ENCODE assay signal across 8 mouse cellular contexts in the genomic region with DNA sequence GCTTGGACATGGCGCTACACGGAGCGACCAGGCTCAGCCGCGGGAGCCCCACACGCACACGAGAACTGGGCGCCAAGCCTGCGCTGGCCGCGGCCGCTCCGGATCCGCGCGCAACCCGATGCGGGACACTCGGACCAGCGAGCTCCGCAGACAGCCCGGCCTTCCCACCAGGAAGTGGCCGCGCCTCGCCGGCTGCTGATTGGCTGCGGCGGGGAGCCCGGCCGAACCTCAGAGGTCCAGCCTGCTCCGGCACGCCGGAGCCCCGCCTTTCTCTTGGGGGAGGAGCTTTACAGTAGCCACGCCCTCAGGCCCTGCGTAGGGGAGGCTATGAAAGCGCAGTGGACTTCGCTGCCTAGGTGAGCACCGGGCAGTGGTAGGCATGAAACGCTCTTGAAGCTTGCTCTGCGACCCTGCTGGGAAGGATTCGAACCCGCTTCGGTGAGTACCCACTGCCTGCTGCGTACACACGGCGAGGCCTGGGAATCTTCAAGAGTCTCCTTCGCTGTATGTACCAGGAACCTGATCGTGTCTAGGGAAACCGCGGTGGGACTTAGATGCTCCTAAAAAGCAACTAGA. TPM values are rescaled to one million over a fixed set of nuclear protein-coding genes. Genes with fewer than 3 reads are reported as not detected.
DNase-seq lines count a peak whose midpoint lies in the region; ATAC-seq and TF ChIP-seq lines count a peak whose summit lies in the region.

A gene (minus strand): TSS at position 180 of the 576 bp plus-strand sequence.
A gene (plus strand): TSS at position 307 of the 576 bp plus-strand sequence.

- peak within 1 kb of the TSS; percentile 81 for H3K9ac ChIP-seq in hindbrain, embryonic 13.5 days

- peak; percentile 75 for DNase-seq in Patski (ENCODE audit: low read depth, low spot score)
- peak; percentile 97 to 98 for DNase-seq in cerebellum, postnatal 14 days
- peak; percentile 85 to 90 for DNase-seq in frontal cortex, postnatal 14 days (ENCODE audit: low spot score in 2 of 2)
- peak; percentile 84 to 90 for DNase-seq in layer of hippocampus, postnatal 25 days (ENCODE audit: extremely low spot score in 1 of 2, low spot score in 1 of 2)
- peak; percentile 98 for DNase-seq in lung, postnatal 25 days (ENCODE audit: low spot score)
- DNase-seq in retina, embryonic 14.5 days (ENCODE audit: low spot score), result peak; percentile 94
- DNase-seq in thymus, postnatal 4 days, result peak; percentile 96

- H3K4me2 ChIP-seq in hindbrain, embryonic 13.5 days, result peak within 1 kb of the TSS; percentile 86

- in situ Hi-C loops in Patski (cut with MboI; ENCODE audit: low pct_unique_long_range_greater_than_20kb), result no loop called here

- CTCF ChIA-PET in Patski (lab: Charles Lee), result interaction anchor here (0.9 to 1.6 kb wide), 3 partner anchors 8 to 187 kb away, joined by 3 to 7 read pairs (median 3); no protein-coding TSS in a partner anchor

- H3K27me3 ChIP-seq in Patski, result no peaks in the 10 kb centered on the region
- H3K27me3 ChIP-seq in hindbrain, embryonic 13.5 days, result peaks cover 8% of the 10 kb centered on the region; the same call in 1 of the 2 replicates

- H3K4me1 ChIP-seq in hindbrain, embryonic 13.5 days (replicated peaks), result peaks cover 16% of the 10 kb centered on the region; the same call in 1 of the 2 replicates

- H3K9me3 ChIP-seq in hindbrain, embryonic 13.5 days, result no peaks in the 10 kb centered on the region

- peak within 1 kb of the TSS; percentile 79 for H3K27ac ChIP-seq in hindbrain, embryonic 13.5 days

- TF ChIP-seq CTCF in Patski (IDR thresholded peaks at IDR 0.05), result no peak

- POLR2A ChIA-PET in Patski (lab: Charles Lee), result interaction anchor here (0.6 kb wide), 1 partner anchor 77 kb away, joined by 3 read pairs; no protein-coding TSS in a partner anchor

- no peaks in the 10 kb centered on the region for H3K36me3 ChIP-seq in hindbrain, embryonic 13.5 days

- ATAC-seq in Patski, result peak; percentile 99
- ATAC-seq in hindbrain, embryonic 13.5 days (ENCODE audit: low FRiP score), result peak; percentile 99

- 1% methylated on average over 51 of the region's 51 CpGs for WGBS in hindbrain, embryonic 13.5 days

- peak within 1 kb of the TSS; percentile 81 for H3K4me3 ChIP-seq in hindbrain, embryonic 13.5 days

RNA-seq across cellular contexts. Expression of the first gene that starts in this region (rescaled TPM):
- 101 TPM for polyA plus RNA-seq in Patski (2021)
- polyA plus RNA-seq in hindbrain, embryonic 13.5 days (2015; fragmentation: Nextera tagmentation; extraction: Ambion mirVana), result 45.9 and 54.5 TPM in 2 replicates
- 10 to 100 TPM; 29.2 to 30.5 TPM for total RNA-seq in layer of hippocampus, postnatal 25 days (2021)

RNA-seq across cellular contexts. Expression of the second gene that starts in this region (rescaled TPM):
- polyA plus RNA-seq in Patski (2021), result 12.4 TPM
- polyA plus RNA-seq in hindbrain, embryonic 13.5 days (2015; fragmentation: Nextera tagmentation; extraction: Ambion mirVana), result 8.5 and 9.8 TPM in 2 replicates
- total RNA-seq in layer of hippocampus, postnatal 25 days (2021), result 1 to 10 TPM; 6.5 to 7.2 TPM

Comparison
In these comparisons a context has a peak if more than half of its experiments do, and no peak if none do; other contexts are left out.
1. Peak in every context shown above with its lines: DNase-seq, ATAC-seq, H3K4me3 ChIP-seq and H3K27ac ChIP-seq.